10 mouse cellular contexts compared by ENCODE assay signal in the genomic region with DNA sequence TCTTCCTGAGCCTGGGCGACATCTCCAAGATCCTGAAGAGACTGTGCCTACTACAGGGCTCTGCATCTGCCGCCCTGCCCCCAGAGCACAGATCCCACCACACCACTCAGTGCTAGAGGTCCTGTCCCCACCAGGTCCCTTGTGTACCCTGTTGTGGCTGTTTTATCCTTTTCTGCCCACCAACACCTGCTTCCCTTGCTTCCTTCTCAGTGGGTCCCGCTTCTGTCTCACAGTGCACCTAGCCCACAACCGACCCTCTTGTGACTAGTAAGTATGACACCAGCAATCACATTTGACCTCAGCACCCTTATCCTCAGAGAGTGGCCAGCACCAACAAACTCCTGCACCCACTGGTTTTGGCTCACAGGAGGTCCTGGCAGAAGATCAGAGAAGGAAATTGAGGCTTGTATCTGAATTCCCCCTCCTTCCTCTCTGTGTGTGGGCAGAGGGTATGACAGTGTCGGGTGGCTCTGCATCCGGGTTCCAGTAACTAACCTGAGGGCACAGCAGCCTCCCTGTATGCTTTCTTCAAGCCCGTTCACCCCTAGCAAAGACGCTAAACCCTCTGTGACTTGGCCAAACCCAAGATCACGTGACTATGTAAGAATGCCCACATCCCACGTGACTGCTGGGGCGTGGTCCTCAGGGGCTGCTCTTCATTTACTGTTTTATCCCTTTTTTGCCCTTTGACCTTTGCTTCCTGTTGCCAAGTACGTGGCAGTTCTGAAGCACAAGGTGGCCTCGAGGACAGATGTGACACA. TPM values are rescaled to one million over a fixed set of nuclear protein-coding genes. Genes with fewer than 3 reads are reported as not detected.
A peak's percentile ranks its signal among the peaks of the same experiment; 100 is the strongest.
DNase-seq lines count a peak whose midpoint lies in the region; ATAC-seq lines count a peak whose summit lies in the region.
"Had no signal": no experiment of that assay in that cellular context is flagged by ENCODE, and none has a peak within 500 bp of the region (broad histone marks: within the 10 kb centered on the region; RNA-seq: fewer than 3 reads in every experiment).

No protein-coding gene starts in this region.

- peak; percentile 66 for ATAC-seq in monocyte, adult 5-6 weeks (replicated peaks; ENCODE audit: insufficient number of reproducible peaks, low FRiP score, low TSS enrichment, poor library complexity, severe bottlenecking)
- ATAC-seq: midbrain, embryonic 16.5 days had no signal

- DNase-seq in heart, adult 11 months = peak; percentile 95
- DNase-seq in heart, adult 18-20 months = no peak
- peak; percentile 29 to 30 for DNase-seq in B cell, adult 2 months
- peak; percentile 89 for DNase-seq in R1 (ENCODE audit: low read depth, low spot score)
- DNase-seq in cerebellum, adult 8-10 months = no peak
- DNase-seq in Muller cell, postnatal 12 days (ENCODE audit: inconsistent ontology term) = no peak
- DNase-seq in frontal cortex, postnatal 14 days (ENCODE audit: low spot score in 2 of 2) = no peak
- DNase-seq: cerebellum, postnatal 36 days had no signal

RNA-seq across cellular contexts. Expression of gene Sulf2, which starts 29.8 kb away (rescaled TPM):
- 10 to 100 TPM; 39.7 to 40.6 TPM for total RNA-seq in heart, adult 18-20 months (2021)
- 20.9 to 75.7 TPM (median 27.3 TPM) in 3 replicates for total RNA-seq in monocyte, adult 5-6 weeks (2017)

Comparison
In these comparisons a context has a peak if more than half of its experiments do, and no peak if none do; other contexts are left out.
1. DNase-seq: peak in heart, adult 11 months (single experiment), B cell, adult 2 months (2 of 2) and R1 (single experiment); none in heart, adult 18-20 months (0 of 2), cerebellum, adult 8-10 months (single experiment), Muller cell, postnatal 12 days (single experiment) and frontal cortex, postnatal 14 days (0 of 2).